Mouse (Mus musculus) embryonic fibroblast, embryonic 13.5 days (primary cell): ENCODE measurements around the gene Nt5c1a.

Experiments
- CTCF ChIP-seq: IDR thresholded peaks from 2 replicates; pipeline ENCODE4 v1.5.1; 2011; ENCODE audit warnings: mild to moderate bottlenecking, control low read depth, low read length, moderate library complexity, borderline replicate concordance; ENCODE audit not compliant: insufficient read depth
- POLR2A ChIP-seq: IDR thresholded peaks from 2 replicates; pipeline ENCODE4 v1.6.1; 2011; ENCODE audit warnings: low read depth, mild to moderate bottlenecking, control low read depth, low read length, moderate library complexity

- TF ChIP-seq POLR2A (no peak), CTCF (no peak)
These were observed 50.9 kb downstream of the Nt5c1a start for GRCm38 (mm10) chr4:123252214-123252613.
